Mouse (Mus musculus) urinary bladder, postnatal 25 days (tissue): Measurements from ENCODE around the gene Fam129c.

ENCODE experiments used
- DNase-seq: peaks from one replicate; pipeline ENCODE4 v3.0.0; 2022; ENCODE audit warnings: low spot score

Gene Fam129c

GRCm38 (mm10) chr8:71610822-71611651 is 13.6 kb downstream of the Fam129c start, which contains the start of gene Colgalt1:
Colgalt1 (plus strand) TSS chr8:71610998.
- peak; percentile 88 for DNase-seq

GRCm38 (mm10) chr8:71612141-71612540 is 14.7 kb downstream of the Fam129c start:
- no peak for DNase-seq

- DNase-seq: no peak
These were observed 16.0 kb downstream of the Fam129c start for GRCm38 (mm10) chr8:71613418-71613817.

- DNase-seq: no peak
These were observed 22.3 kb downstream of the Fam129c start for GRCm38 (mm10) chr8:71619786-71620185.

- no peak for DNase-seq
These were observed 27.6 kb downstream of the Fam129c start for GRCm38 (mm10) chr8:71625088-71625487.

- DNase-seq: no peak
These were observed 29.3 kb downstream of the Fam129c start for GRCm38 (mm10) chr8:71626753-71627152.

- DNase-seq: no peak
These were observed 30.0 kb downstream of the Fam129c start for GRCm38 (mm10) chr8:71627265-71628099.

GRCm38 (mm10) chr8:71628396-71629095 is 31.1 kb downstream of the Fam129c start:
- no peak for DNase-seq

- peak; percentile 96 for DNase-seq
These were observed 31.7 kb downstream of the Fam129c start for GRCm38 (mm10) chr8:71629096-71629697.

GRCm38 (mm10) chr8:71629781-71630212 is 32.3 kb downstream of the Fam129c start:
- peak; percentile 62 for DNase-seq

GRCm38 (mm10) chr8:71630761-71631160 is 33.3 kb downstream of the Fam129c start:
- no peak for DNase-seq

GRCm38 (mm10) chr8:71631897-71632296 is 34.4 kb downstream of the Fam129c start:
- DNase-seq: no peak

- peak; percentile 57 for DNase-seq
These were observed 35.7 kb downstream of the Fam129c start for GRCm38 (mm10) chr8:71633164-71633563.

GRCm38 (mm10) chr8:71633981-71634667 is 36.7 kb downstream of the Fam129c start:
- peak; percentile 48 for DNase-seq

- DNase-seq: no peak
These were observed 40.0 kb downstream of the Fam129c start for GRCm38 (mm10) chr8:71637149-71638095.

- no peak for DNase-seq
These were observed 40.9 kb downstream of the Fam129c start for GRCm38 (mm10) chr8:71638321-71638720.

- no peak for DNase-seq
These were observed 41.9 kb downstream of the Fam129c start for GRCm38 (mm10) chr8:71639318-71639717.

- DNase-seq: no peak
These were observed 48.1 kb downstream of the Fam129c start for GRCm38 (mm10) chr8:71645510-71645909.

GRCm38 (mm10) chr8:71654600-71654999 is 57.2 kb downstream of the Fam129c start:
- DNase-seq: no peak
